Mouse (Mus musculus): Measurements from ENCODE around the gene Stat1.

Gene Stat1

DNA sequence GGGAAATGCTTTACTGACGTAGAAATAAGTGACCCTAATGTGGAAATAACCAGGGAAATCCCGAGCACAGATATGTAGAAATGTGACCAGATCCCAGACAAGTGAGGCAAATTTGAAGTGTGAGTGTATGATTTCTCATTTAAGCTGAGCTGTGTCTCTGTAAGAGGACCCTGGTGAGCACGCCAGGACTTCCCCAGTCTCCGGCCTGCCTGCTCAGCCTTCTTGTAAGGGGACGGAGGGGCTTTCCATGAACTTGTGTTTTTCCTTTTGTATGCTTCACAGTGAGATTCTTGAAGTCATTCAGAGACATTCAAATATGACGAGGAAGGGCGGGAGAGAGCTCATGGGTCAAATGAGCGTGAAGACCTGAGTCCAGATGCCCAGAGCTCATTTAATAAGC lies 14.0 kb downstream of the Stat1 start:
- no peak for DNase-seq

DNA sequence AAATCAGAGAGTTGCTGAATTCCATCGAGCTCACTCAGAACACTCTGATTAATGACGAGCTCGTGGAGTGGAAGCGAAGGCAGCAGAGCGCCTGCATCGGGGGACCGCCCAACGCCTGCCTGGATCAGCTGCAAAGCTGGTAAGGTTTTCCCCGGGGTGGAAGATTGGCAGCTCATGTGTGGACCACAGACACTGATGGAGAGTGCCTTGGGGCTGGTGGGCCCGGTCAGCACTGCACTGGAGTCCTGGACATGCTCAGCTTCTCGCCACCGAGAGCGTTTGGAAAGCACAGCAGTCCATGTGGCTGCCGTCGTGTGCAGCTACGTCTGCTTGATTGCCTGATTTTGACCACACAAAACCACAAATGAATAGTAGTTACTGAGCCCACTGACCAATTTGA lies 18.1 kb downstream of the Stat1 start:
- no peak for DNase-seq

DNA sequence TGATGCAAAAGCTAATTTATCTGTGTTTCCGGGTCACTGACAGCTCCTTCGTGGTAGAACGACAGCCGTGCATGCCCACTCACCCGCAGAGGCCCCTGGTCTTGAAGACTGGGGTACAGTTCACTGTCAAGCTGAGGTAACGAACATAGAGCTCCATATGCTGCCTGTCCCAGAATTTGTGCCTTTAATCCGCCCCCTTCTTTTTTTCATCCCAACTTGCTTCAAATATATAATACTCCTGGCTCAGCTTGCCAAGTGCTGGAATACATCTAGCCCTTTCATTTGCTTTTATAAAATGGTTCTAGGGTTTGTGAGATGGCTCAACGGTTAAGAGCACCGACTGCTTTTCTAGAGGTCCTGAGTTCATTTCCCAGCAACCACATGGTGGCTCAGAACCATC lies 21.3 kb downstream of the Stat1 start:
- no peak for DNase-seq

DNA sequence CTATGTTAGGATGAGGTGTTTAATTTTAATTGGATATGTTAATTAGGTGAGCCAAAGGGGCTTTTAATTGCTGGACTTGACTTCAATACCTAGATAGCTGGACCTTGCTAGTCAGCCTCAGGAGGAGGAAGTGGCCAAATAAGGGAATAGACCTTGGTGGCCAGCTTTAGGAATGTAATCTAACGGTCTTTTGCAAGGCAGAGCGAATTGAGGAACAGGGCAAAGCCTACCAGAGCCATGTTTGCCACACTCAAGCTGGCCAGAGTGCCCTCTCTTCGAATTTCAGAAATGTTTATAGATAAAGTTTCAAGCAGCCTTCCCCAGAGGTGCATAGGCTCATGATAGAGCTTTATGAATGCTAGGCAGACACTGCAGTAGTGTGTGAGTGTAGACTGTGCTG lies 22.2 kb downstream of the Stat1 start:
- no peak for DNase-seq

DNA sequence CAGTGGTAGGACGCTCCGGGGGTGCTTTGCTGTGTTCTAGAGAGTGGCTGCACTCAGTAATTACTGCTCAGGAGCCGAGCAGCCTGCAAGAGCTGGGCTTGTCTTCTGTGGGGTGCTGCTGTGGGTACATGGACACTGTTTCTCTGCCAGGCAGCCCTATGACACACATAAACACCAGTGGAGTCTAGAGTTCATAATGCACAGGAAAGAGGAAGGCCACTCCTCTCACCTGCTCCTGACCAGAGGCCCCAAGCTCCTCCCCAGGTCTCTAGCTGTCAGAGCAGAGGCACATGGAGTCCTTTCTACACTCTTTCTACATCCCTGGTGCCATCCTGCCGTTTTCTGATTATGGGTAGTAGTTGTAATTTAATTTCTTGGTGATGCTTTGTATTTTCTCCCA lies 22.9 kb downstream of the Stat1 start:
- no peak for DNase-seq

DNA sequence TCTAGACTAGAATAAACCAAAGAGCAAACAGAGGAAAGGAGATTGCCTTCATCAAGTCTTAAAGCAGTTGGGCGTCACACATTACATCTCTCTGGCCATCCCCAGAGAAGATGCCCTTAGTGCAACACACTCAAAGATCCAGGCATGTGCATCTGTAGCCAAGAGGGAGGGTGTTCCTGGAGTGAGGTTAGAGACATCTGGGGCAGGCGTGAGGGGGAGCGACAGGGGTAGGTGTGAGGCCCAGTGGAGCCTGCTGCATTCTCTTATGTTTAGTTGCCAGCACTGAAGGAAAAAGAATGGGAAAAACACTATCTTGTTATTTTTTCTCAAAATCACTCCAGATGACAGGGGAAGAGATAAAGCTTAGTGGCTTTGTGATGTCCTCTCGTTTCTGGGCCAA lies 24.0 kb downstream of the Stat1 start:
- DNase-seq, result no peak

DNA sequence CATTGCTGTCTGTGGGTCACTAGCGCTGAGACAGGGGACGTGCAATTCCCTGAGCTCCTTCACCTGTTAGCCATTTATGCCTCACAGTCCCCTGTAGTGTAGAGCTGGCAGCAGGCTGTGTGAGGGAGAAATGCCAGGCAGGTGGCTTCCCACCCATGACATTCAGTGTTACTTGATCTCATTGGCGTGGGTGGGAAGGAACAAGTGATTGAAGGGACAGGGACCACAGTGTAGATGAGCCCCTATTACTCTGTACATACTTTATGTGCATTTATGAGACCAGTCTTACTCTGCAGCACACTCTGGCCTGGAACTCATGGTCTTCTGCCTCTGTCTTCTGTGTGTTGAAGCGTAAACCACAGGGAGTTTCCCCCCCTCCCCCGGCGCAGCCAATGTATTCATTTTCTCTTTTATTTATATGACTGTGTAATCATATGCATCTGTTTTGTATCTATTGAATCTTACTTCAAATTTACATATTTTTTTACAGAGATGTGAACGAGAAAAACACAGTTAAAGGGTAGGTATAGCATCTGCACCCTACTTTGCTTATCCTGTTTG lies 24.4 kb downstream of the Stat1 start:
- peak in 1 of 2 experiments; percentile 25 for DNase-seq

DNA sequence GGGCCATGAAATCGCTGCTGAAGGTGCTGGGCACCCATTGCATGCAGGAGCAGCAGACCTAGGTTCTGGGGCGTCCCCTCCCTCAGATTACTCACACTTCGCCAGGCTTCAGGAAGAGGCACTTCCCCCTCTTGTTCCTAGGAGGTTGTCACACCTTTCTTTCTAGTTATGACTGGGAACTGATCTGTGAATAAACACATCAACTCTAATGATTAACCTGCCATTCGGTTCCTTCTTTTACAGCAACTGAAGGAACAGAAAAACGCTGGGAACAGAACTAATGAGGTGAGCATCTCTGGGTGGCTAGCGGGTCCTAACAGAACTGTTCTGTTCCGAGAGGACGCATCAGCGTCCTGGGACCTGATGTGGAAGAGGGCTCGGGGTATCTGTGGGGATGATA lies 25.7 kb downstream of the Stat1 start:
- no peak for DNase-seq

DNA sequence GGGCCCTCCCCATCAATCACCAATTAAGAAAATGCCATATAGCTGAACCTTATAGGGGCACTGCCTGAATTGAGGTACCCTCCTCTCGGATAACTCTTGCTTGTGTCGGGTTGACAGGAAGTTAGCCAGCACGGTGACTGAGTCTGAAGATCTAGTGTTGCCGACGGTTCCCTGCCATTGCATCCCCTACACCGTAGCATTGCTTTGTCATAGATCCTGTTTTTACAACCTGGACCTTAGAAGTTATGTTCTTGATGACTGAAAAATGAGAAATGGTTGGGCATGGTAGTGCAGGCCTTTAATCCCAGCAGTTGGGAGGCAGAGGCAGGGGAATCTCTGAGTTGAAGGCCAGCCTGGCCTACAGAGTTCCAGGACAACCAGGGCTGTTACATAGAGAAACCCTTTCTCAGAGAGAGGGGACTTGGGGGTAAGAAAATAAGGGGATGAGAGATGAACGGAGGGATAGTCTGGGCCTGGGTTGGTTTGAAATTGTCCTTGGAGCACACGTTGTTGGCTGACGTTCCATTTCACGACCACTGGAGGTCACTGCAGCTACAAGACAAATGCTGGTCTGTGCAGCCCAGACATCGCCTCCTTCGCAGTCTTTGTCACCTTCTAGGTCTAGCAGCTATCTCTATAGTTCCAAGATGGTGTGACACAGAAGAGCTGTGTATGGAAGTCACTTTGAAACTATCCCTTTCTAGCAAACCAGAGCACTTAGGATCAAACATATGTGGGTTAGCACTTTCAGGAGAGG lies 27.2 kb downstream of the Stat1 start:
- DNase-seq, result peak in 1 of 2 experiments; percentile 27

DNA sequence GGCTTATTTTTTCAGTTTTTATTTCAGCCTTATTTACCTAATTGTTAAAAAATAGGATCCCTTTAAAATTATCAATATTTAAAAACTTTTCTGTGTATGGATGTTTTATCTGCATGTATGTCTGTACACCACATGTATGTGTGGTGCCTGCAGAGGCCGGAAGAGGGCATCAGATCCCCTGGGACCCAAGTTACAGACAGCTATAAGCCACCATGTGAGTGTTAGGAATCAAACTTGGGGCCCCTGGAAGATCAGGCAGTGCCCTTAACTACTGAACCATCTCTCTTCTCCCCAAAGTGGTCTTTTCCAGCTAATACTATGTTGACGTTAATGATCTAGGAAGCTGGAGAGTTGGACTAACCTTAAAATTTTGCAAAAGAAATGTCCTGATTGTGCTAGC lies 28.2 kb downstream of the Stat1 start:
- DNase-seq, result no peak

DNA sequence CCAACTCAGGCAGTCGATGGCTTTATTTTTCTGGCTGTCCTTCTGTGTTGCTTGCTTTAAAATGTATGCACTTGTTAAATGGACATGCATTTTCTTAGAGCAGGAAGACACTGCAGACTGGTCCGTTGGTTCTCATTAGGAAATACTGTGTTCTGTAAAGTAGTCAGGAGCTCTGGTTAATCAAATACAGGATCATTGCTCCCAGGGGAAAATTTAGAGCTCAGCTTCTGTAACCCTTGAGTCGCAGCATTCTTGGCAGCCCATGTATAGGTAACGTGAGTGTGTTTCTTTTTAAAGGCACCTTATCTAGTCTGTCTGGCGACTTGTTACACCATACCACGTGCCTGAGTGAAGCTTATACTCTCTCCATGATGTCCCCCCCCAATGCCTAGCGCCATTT lies 28.9 kb downstream of the Stat1 start:
- DNase-seq, result no peak

DNA sequence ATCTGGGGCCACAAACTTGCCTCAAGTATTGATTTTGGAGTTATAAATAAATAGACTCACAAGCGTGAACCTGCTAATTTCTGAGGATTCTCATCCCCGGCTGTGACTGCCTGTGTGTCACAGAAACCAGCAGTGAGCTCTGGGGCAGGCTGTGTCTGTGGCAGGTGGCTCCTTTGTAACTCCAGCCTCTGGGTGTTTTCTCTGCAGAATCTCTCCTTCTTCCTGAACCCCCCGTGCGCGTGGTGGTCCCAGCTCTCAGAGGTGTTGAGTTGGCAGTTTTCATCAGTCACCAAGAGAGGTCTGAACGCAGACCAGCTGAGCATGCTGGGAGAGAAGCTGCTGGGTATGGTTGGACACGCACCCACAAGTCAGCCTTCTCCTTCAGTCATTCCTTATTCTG lies 29.5 kb downstream of the Stat1 start:
- no peak for DNase-seq

DNA sequence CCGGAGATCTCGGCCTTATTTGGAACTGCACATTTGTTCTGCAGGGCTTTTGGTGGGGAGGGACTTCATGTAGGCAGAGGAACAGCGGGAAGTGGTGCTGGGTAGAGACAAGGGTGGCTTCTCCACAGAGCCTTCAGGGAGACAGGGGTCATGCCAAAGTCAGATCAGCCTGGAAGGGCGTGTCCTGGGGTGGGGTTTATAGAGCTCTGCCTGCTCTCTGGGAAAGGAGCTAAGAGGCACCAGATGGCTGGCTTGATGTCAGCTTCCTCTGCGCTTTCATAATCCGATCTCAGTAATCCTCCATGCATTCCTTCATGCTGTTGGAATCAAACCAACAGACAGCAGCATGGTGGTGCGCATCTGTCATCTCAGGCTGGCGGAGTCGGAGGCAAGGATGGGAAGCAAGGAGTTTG lies 30.7 kb downstream of the Stat1 start:
- DNase-seq, result no peak

DNA sequence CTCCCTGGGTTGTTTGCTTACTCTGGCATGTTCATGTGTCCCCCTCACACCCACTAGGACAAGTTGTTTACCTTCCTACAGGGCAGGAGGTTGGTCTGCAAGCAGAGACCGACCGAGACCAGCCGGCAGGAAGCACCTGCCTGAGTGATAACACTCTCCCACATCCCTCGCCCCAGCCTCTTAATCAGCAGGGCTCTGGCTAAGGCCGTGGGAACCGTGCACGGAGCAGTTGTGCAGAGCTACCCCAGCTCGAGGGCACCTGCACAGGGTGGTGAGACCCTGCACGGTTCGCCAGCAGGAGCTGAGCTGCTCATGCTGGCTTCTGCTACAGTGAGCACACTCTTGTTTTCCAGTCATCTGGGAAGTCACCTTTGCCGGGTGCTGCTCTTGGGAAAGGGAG lies 31.4 kb downstream of the Stat1 start:
- DNase-seq, result no peak

DNA sequence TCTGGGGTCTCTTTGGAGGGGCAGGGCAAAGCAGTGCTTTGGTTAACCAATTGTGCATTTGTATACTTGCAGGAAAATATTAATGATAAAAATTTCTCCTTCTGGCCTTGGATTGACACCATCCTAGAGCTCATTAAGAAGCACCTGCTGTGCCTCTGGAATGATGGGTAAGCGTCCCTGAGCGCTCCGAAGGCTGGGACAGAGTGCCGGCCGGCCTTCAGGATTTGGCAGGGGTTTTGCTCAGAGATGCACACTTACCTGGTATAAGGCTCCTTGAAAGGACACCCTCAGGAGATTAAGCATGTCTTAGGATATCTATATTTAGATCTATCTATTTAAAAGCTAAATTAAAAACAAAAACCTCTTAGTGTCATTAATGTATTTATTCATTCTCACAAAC lies 31.9 kb downstream of the Stat1 start:
- DNase-seq, result no peak

DNA sequence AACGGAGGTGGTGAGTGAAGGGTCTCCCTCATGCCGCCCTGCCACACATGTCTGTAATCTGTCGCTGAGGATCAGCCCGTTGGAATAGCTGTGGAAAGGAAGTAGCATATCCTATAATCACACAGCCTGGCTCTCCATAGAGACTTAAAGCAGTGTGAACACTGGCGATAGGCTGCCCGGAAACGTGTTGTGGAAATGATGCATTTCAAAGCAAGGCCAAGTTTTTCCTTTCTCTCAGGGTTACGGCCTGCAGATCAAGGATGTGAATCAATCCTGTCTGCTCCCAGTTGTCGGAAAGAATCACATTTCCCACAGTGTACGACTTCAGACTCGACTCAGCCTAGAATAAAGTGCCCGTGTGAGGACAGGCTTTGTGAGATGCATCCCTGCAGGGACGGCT lies 33.1 kb downstream of the Stat1 start:
- DNase-seq, result no peak

DNA sequence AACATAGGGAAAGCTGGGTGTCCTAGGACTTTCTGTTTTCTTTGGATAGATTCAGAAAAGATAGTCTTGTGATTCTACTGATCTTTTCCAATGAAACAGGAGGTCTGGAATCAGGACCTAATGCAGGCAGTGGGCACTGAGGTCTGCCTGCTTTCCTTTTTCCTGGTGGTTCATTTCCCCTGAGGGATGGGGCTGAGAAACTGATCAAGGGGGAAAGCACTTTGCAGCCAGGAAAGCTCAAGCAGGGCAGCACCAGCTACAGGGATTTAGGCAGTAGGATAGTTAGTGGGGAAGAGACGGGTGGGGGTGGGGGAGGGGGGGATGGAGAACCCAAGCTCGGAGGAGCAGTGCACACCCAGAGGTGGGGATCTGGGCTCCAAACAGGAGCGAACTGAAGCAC lies 33.7 kb downstream of the Stat1 start:
- no peak for DNase-seq

DNA sequence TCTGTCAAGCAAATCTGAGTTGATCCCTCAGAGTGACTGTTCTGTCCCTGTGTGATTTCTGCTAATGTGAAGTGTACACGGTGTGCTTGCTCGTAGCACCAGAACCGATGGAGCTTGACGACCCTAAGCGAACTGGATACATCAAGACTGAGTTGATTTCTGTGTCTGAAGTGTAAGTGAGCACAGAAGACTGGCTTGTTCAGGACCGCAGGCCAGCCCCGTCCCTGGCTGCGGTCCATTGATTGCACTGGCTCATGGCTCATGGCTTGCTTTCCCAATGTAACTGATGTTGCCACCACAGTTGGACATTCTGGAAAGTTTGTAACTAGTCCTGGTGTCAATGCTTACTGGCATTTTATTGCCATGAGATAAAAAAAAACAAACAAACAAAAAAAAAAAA lies 35.6 kb downstream of the Stat1 start:
- DNase-seq, result no peak

DNA sequence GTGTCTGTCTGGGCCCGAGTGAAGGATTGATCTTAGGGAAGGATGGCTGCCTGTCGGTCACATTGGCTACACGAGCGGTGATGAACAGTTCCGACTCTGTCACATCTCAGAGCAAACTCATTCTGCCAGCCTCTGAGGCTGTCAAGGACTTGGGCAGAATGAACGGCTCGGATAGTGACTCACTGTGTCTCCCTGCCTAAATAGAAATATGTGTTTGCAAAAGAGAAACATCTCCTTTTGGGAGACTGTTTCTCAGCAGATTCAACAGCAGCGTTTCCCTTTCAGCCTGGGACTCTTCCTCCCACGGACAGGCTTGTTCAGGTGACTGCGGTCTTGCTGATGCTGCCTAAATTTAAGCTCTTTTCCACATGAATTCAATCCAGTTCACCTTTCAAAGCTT lies 37.1 kb downstream of the Stat1 start:
- no peak for DNase-seq

DNA sequence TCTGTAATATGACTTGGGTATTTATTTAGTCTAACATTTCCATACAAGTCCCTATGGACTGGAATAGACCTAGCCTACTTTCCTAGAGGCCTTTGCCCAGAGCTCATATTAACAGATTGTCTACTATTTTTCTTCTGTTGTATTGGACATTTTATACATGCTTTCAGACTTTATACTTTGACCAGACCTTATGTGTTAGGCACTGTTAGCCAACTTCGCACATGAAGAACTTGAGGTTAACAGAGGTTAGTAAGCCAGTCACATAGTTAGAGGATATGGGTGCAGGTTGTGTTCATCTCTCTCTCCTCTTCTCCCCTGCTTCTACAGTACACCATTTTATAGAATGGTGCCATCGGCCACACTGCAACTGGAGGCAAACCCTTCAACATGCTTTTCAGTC lies 38.8 kb downstream of the Stat1 start:
- DNase-seq, result no peak

DNA sequence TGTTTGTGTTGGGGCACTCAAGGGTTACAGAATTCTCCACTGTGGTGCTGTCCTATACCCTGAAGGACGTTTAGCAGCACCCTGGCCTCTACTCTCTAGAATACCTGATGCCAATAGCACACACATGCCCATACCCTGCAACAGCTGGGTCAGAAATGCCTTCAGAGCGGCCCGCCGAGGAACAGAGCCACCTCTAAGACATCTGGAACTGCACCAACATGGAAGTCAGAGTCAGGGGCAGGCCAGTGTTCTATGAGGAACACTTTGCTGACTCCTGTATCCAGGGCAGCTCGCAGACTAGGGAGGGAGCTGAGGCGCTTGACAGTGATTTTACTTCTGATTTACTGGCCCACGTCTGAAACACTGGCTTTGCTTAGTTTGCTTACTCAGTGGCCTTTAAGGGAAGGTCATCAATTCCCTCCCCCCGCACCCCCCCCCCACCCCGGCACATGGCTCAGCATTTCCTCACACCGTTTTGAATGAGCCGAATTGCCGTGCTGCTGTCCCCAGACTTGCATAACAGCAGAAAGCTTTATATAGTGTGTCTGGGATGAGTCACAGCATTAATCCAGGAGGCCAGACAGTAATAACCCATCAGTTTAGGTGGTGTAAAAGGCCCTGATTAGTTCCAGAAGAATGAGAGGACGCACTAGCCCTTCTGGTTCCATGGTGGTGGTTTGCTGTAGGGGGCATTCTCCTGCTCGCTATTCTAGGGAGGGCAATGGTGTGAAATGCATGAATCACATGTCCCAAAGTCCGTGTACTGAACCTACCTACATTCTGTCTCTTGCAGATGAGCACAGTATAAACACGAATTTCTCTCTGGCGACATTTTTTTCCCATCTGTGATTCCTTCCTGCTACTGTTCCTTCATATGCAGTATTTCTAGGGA lies 39.5 kb downstream of the Stat1 start:
- no peak for DNase-seq

DNA sequence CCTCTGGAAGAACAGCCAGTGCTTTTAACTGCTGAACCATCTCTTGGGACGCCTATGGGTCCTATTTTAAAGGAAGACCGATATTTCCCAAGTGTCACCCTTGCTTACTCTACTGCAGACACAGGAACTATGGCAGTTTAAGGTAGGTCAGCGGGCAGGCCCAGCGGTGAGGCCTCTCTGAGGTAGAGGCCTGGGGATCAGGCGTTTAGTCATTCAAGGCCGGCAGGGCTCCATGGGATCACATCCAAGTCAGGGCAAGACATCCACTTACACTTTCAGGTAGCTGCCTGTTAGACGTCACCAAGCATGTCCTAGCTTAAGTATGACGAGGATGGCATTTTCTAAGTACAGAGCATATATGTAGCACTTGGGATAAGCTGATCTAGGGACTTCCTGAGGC lies 41.9 kb downstream of the Stat1 start:
- DNase-seq, result no peak

DNA sequence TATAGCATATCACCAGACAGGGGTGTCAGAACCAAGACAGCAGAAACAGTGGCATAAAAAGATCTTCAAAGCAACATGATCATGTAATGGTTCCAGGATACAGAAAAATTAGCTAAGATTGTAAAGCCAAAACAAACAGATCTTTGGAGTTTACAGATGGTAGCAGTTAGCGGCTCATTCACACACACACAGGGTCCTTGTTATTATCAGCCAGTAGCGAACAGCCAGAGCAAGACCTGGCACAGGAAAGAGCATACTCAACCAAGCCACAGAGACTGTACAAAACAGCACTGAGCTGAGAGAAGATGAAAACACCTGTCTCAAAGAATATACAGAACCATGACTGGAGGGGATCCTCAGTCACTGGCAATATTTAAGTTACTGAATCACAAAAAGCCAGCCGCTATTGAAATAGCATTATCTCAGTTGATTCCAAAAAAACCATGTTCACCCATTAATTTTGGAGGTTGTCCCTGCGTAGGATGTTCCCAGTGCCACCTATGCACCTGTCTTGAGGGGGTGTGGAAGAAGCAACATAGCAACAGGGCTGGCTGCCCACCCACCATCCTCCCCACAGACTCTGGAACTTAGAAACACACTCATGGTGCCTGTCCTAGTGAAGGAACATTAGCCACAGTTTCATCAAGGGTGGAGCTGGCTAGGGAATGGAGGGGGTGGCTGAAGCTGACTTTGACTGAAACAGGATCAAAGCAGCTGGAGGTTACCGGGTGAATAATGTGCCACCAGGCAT lies 44.6 kb downstream of the Stat1 start:
- no peak for DNase-seq

Measured in spleen, adult 18-20 months (tissue).